Mouse (Mus musculus) hindbrain, embryonic 13.5 days (tissue): ENCODE data around the gene St6galnac3. TPM values are rescaled to one million over a fixed set of nuclear protein-coding genes. Genes with fewer than 3 reads are reported as not detected.

ENCODE experiments used
- ATAC-seq: fragments of 200-750 bp; cut with Nextera tagmentation; 2 replicates; pipeline ENCODE4 v1.8.0; 2017; ENCODE audit warnings: moderate TSS enrichment; ENCODE audit not compliant: low FRiP score
- H3K27ac ChIP-seq: fragments of 300-500 bp; sonication (generic); 2 replicates; pipeline ENCODE4 v1.5.1; 2015; ENCODE audit warnings: inconsistent platforms, mild to moderate bottlenecking, moderate library complexity
- H3K27me3 ChIP-seq: fragments of 300-500 bp; sonication (generic); 2 replicates; pipeline ENCODE4 v1.6.1; 2015; ENCODE audit warnings: mild to moderate bottlenecking, inconsistent platforms
- H3K36me3 ChIP-seq: fragments of 300-500 bp; sonication (generic); 2 replicates; pipeline ENCODE4 v1.6.1; 2015; ENCODE audit warnings: mild to moderate bottlenecking, inconsistent platforms
- H3K4me1 ChIP-seq: fragments of 300-500 bp; sonication (generic); replicated peaks from 2 replicates; pipeline ENCODE4 v1.6.1; 2015; ENCODE audit warnings: inconsistent platforms
- H3K4me2 ChIP-seq: fragments of 300-500 bp; sonication (generic); 2 replicates; pipeline ENCODE4 v1.6.1; 2015; ENCODE audit warnings: inconsistent platforms, mild to moderate bottlenecking, moderate library complexity
- H3K4me3 ChIP-seq: fragments of 300-500 bp; sonication (generic); 2 replicates; pipeline ENCODE4 v1.5.1; 2015; ENCODE audit warnings: mild to moderate bottlenecking, inconsistent platforms
- H3K9ac ChIP-seq: fragments of 300-500 bp; sonication (generic); 2 replicates; pipeline ENCODE4 v1.6.1; 2015; ENCODE audit warnings: mild to moderate bottlenecking, inconsistent platforms
- H3K9me3 ChIP-seq: fragments of 300-500 bp; sonication (generic); 2 replicates; pipeline ENCODE4 v1.6.1; 2016; ENCODE audit warnings: inconsistent platforms
- WGBS: fragments of 180-500 bp; shearing (Covaris S2); methylation state at CpG from one replicate; pipeline ENCODE4 v1.1.7; 2015; 5-methylcytosine and 5-hydroxymethylcytosine counted together
- microRNA-seq: library from miRNA; unstranded; fragments of <30 nt; microRNA quantifications from one replicate; pipeline ENCODE4, GENCODE M21; 2016
- polyA plus RNA-seq: library from polyadenylated mRNA; unstranded; fragments of >200 nt; fragmentation: Nextera tagmentation; extraction: Ambion mirVana; gene quantifications from 2 replicates; pipeline ENCODE4 v1.2.1, GENCODE M21; 2015

Gene St6galnac3
- polyA plus RNA-seq, 1 experiment from 2014 or later, result 30.3 TPM

- peaks cover 8% of the 10 kb centered on the region; the same call in 1 of the 2 replicates for H3K4me1 ChIP-seq
- H3K27me3 ChIP-seq, result no peaks in the 10 kb centered on the region
- H3K27ac ChIP-seq, result no peak overlapping the region
- H3K4me2 ChIP-seq, result no peak overlapping the region
- no peaks in the 10 kb centered on the region for H3K9me3 ChIP-seq
- no peak overlapping the region for H3K9ac ChIP-seq
- ATAC-seq, result no peak
- H3K4me3 ChIP-seq, result no peak overlapping the region
- 29% methylated on average over 2 of the region's 2 CpGs for WGBS
- no peaks in the 10 kb centered on the region for H3K36me3 ChIP-seq
Observed at GRCm38 (mm10) chr3:153148887-153149286, 576.1 kb downstream of the St6galnac3 start.

Small RNAs within 50 kb of the gene (microRNA-seq; reads per million reads assigned to microRNA genes)
- gene Gm27405, result not detected

Other genes with a start within 250 kb of the St6galnac3 start
- gene Asb17, start 119.0 kb upstream of the St6galnac3 start, polyA plus RNA-seq, result 0.17 and 0.21 TPM in 2 replicates
- 0.09 and 0.25 TPM in 2 replicates for gene Msh4, start 181.0 kb upstream of the St6galnac3 start, polyA plus RNA-seq
- gene Rabggtb, start 187.8 kb upstream of the St6galnac3 start, polyA plus RNA-seq, result 44.9 and 46.1 TPM in 2 replicates
- 55.6 and 63.7 TPM in 2 replicates for gene Acadm, start 219.5 kb upstream of the St6galnac3 start, polyA plus RNA-seq
- 6.4 and 6.5 TPM in 2 replicates for gene Slc44a5, start 248.3 kb upstream of the St6galnac3 start, polyA plus RNA-seq